Mouse (Mus musculus) MEL (cell line): ENCODE data around the gene Sdc3. TPM values are rescaled to one million over a fixed set of nuclear protein-coding genes. Genes with fewer than 3 reads are reported as not detected.

Source experiments
- DNase-seq: peaks from one replicate; pipeline ENCODE4 v3.0.0; 2011; ENCODE audit warnings: low read depth, low spot score
- H3K27ac ChIP-seq: 2 replicates; pipeline ENCODE4 v1.5.1; 2012; ENCODE audit warnings: low read depth, mild to moderate bottlenecking, control low read depth, low read length, moderate library complexity; ENCODE audit not compliant: control insufficient read depth
- H3K27me3 ChIP-seq, 2 experiments: fragments of 150-350 bp in 1 of 2; sonication (generic) in 1 of 2; 2 replicates each; pipeline ENCODE4 v1.6.1; 2012; ENCODE audit warnings: low read length in 2 of 2, mild to moderate bottlenecking in 2 of 2, improper control_type of control experiment in 1 of 2, moderate library complexity in 1 of 2; ENCODE audit not compliant: insufficient read depth in 2 of 2, control insufficient read depth in 1 of 2
- H3K36me3 ChIP-seq, 2 experiments: 2 replicates each; pipeline ENCODE4 v1.6.1; 2012 to 2014; ENCODE audit warnings: low read length in 2 of 2, improper control_type of control experiment in 1 of 2, inconsistent platforms in 1 of 2, mild to moderate bottlenecking in 1 of 2; ENCODE audit not compliant: insufficient read depth in 2 of 2, control insufficient read depth in 1 of 2
- H3K4me1 ChIP-seq, 2 experiments: fragments of 150-350 bp in 1 of 2; sonication (generic) in 1 of 2; 2 replicates each; pipeline ENCODE4 v1.6.1; 2012; ENCODE audit warnings: low read length in 2 of 2, improper control_type of control experiment in 1 of 2, mild to moderate bottlenecking in 1 of 2; ENCODE audit not compliant: insufficient read depth in 2 of 2, control insufficient read depth in 1 of 2
- H3K4me3 ChIP-seq, 2 experiments: fragments of 150-350 bp in 1 of 2; sonication (generic) in 1 of 2; 2 replicates each; pipeline ENCODE4 v1.5.1; 2012; ENCODE audit warnings: low read depth in 2 of 2, low read length in 2 of 2, mild to moderate bottlenecking in 2 of 2, moderate library complexity in 2 of 2, control low read depth in 1 of 2, improper control_type of control experiment in 1 of 2; ENCODE audit not compliant: control insufficient read depth in 1 of 2, insufficient read depth in 1 of 2
- H3K79me2 ChIP-seq: 2 replicates; pipeline ENCODE4 v1.6.1; 2012; ENCODE audit warnings: mild to moderate bottlenecking, low read length, moderate library complexity; ENCODE audit not compliant: control insufficient read depth, poor library complexity, insufficient read depth
- H3K9ac ChIP-seq: 2 replicates; pipeline ENCODE4 v1.6.1; 2012; ENCODE audit warnings: low read depth, mild to moderate bottlenecking, control low read depth, low read length, moderate library complexity; ENCODE audit not compliant: control insufficient read depth, poor library complexity, severe bottlenecking
- H3K9me3 ChIP-seq: fragments of 150-350 bp; sonication (generic); replicated peaks from 2 replicates; pipeline ENCODE4 v1.6.1; 2012; ENCODE audit warnings: mild to moderate bottlenecking, low read length, improper control_type of control experiment, moderate library complexity; ENCODE audit not compliant: insufficient read depth
- BHLHE40 ChIP-seq: IDR thresholded peaks from 2 replicates; pipeline ENCODE4 v1.6.1; 2012; ENCODE audit warnings: low read depth, mild to moderate bottlenecking, inconsistent platforms, low read length, improper control_type of control experiment, borderline replicate concordance
- CHD2 ChIP-seq: IDR thresholded peaks from 2 replicates; pipeline ENCODE4 v1.6.1; 2011; ENCODE audit warnings: low read length, improper control_type of control experiment
- CTCF ChIP-seq, 3 experiments: IDR thresholded peaks in 2 of 3; conservative IDR thresholded peaks in 1 of 3; 2 replicates each; pipeline ENCODE4 v1.5.1; 2011 to 2012; ENCODE audit warnings: low read length in 3 of 3, low read depth in 2 of 3, mild to moderate bottlenecking in 2 of 3, improper control_type of control experiment in 1 of 3, inconsistent platforms in 1 of 3, mixed read lengths in 1 of 3, moderate library complexity in 1 of 3; ENCODE audit not compliant: control insufficient read depth in 1 of 3, insufficient read depth in 1 of 3, poor library complexity in 1 of 3, severe bottlenecking in 1 of 3
- GABPA ChIP-seq: IDR thresholded peaks from 2 replicates; pipeline ENCODE4 v1.6.1; 2012; ENCODE audit warnings: low read depth, mild to moderate bottlenecking, inconsistent platforms, low read length, improper control_type of control experiment, moderate library complexity
- JUND ChIP-seq: IDR thresholded peaks from 2 replicates; pipeline ENCODE4 v1.6.1; 2011; ENCODE audit warnings: low read depth, mild to moderate bottlenecking, improper control_type of control experiment, low read length
- KAT2A ChIP-seq: conservative IDR thresholded peaks from 2 replicates; pipeline ENCODE4 v1.6.1; 2012; ENCODE audit warnings: low read depth, low read length, improper control_type of control experiment, inconsistent platforms
- MAFK ChIP-seq: IDR thresholded peaks from 2 replicates; pipeline ENCODE4 v1.6.1; 2011; ENCODE audit warnings: low read depth, mild to moderate bottlenecking, low read length, improper control_type of control experiment, borderline replicate concordance
- MXI1 ChIP-seq: IDR thresholded peaks from 2 replicates; pipeline ENCODE4 v1.6.1; 2011; ENCODE audit warnings: mild to moderate bottlenecking, low read depth, low read length, improper control_type of control experiment
- MYB ChIP-seq: IDR thresholded peaks from 2 replicates; pipeline ENCODE4 v1.6.1; 2011; ENCODE audit warnings: mild to moderate bottlenecking, low read depth, low read length, improper control_type of control experiment
- MYC ChIP-seq: IDR thresholded peaks from 2 replicates; pipeline ENCODE4 v1.6.1; 2011; ENCODE audit warnings: low read depth, mild to moderate bottlenecking, low read length, improper control_type of control experiment, moderate library complexity
- NELFE ChIP-seq: IDR thresholded peaks from 2 replicates; pipeline ENCODE4 v1.6.1; 2011; ENCODE audit warnings: low read depth, low read length, improper control_type of control experiment
- POLR2AphosphoS5 ChIP-seq: IDR thresholded peaks from 2 replicates; pipeline ENCODE4 v1.6.1; 2012; ENCODE audit warnings: low read depth, borderline replicate concordance, mild to moderate bottlenecking, inconsistent platforms, low read length, moderate library complexity, mixed read lengths
- RAD21 ChIP-seq: IDR thresholded peaks from 2 replicates; pipeline ENCODE4 v1.6.1; 2011; ENCODE audit warnings: mild to moderate bottlenecking, low read depth, low read length, improper control_type of control experiment
- RCOR1 ChIP-seq: IDR thresholded peaks from 2 replicates; pipeline ENCODE4 v1.6.1; 2012; ENCODE audit warnings: low read depth, mild to moderate bottlenecking, inconsistent platforms, low read length, improper control_type of control experiment
- SIN3A ChIP-seq: IDR thresholded peaks from 2 replicates; pipeline ENCODE4 v1.6.1; 2012; ENCODE audit warnings: low read length, improper control_type of control experiment, inconsistent platforms
- TAL1 ChIP-seq: IDR thresholded peaks from 2 replicates; pipeline ENCODE4 v1.6.1; 2012; ENCODE audit warnings: mild to moderate bottlenecking, inconsistent platforms, low read length, moderate library complexity, mixed read lengths
- TBP ChIP-seq: IDR thresholded peaks from 2 replicates; pipeline ENCODE4 v1.8.0; 2011; ENCODE audit warnings: low read depth, low read length, improper control_type of control experiment
- TCF12 ChIP-seq: IDR thresholded peaks from 2 replicates; pipeline ENCODE4 v1.6.1; 2014; ENCODE audit warnings: low read depth, mild to moderate bottlenecking, inconsistent platforms, low read length, improper control_type of control experiment, moderate library complexity
- ZMIZ1 ChIP-seq: IDR thresholded peaks from 2 replicates; pipeline ENCODE4 v1.6.1; 2012; ENCODE audit warnings: low read depth, mild to moderate bottlenecking, inconsistent platforms, low read length, improper control_type of control experiment, moderate library complexity
- ZNF384 ChIP-seq: IDR thresholded peaks from 2 replicates; pipeline ENCODE4 v1.6.1; 2012; ENCODE audit warnings: low read depth, mild to moderate bottlenecking, inconsistent platforms, low read length, improper control_type of control experiment
- polyA plus RNA-seq, 2 experiments: library from polyadenylated mRNA; stranded (reverse) in 1 of 2; unstranded in 1 of 2; fragments of >175 nt in 1 of 2; fragments of >200 nt in 1 of 2; gene quantifications; 2 replicates each; pipeline versions ENCODE4 v1.2.1 to v1.2.4; 2012; ENCODE audit warnings: low replicate concordance in 2 of 2, low read depth in 1 of 2; ENCODE audit not compliant: insufficient read length in 2 of 2, insufficient read depth in 1 of 2, missing spikeins in 1 of 2
- total RNA-seq: library from RNA; depleted of rRNA; stranded (reverse); fragments of 300-350 nt; gene quantifications from 2 replicates; pipeline ENCODE4 v1.2.3, GENCODE M21; 2012

The Sdc3 gene
- total and polyA plus RNA-seq, 3 experiments = 0.46 to 6.7 TPM; not detected in 1

- H3K79me2 ChIP-seq = no peaks in the 10 kb centered on the region
- no peak overlapping the region for H3K27ac ChIP-seq
- TF ChIP-seq SIN3A (no peak), GABPA (no peak), MYB (no peak), TAL1 (no peak), JUND (no peak)
- DNase-seq = no peak
- H3K4me3 ChIP-seq = no peak overlapping the region
- no peaks in the 10 kb centered on the region for H3K36me3 ChIP-seq
- H3K9ac ChIP-seq = no peak overlapping the region
- no peaks in the 10 kb centered on the region for H3K27me3 ChIP-seq
- no peaks in the 10 kb centered on the region for H3K4me1 ChIP-seq
- H3K9me3 ChIP-seq = no peaks in the 10 kb centered on the region
These were observed 6.8 kb downstream of the Sdc3 start for GRCm38 (mm10) chr4:130799118-130799517.

- Histone ChIP-seq H3K79me2 (no peaks in the 10 kb centered on the region), H3K9ac (no peak overlapping the region), H3K27ac (no peak overlapping the region), H3K36me3 (no peaks in the 10 kb centered on the region), H3K4me1 (no peaks in the 10 kb centered on the region), H3K27me3 (no peaks in the 10 kb centered on the region)
- DNase-seq = no peak
- TF ChIP-seq TBP = no peak
- TF ChIP-seq, all 39 proteins: peak for 0
- H3K9me3 ChIP-seq = no peaks in the 10 kb centered on the region
- H3K4me3 ChIP-seq = no peak overlapping the region
These were observed 7.2 kb downstream of the Sdc3 start for GRCm38 (mm10) chr4:130799582-130799981.

GRCm38 (mm10) chr4:130800147-130800546 lies 7.8 kb downstream of the Sdc3 start:
- Histone ChIP-seq H3K27ac (no peak overlapping the region), H3K36me3 (no peaks in the 10 kb centered on the region), H3K4me1 (no peaks in the 10 kb centered on the region), H3K9ac (no peak overlapping the region), H3K4me3 (no peak overlapping the region), H3K27me3 (no peaks in the 10 kb centered on the region), H3K79me2 (no peaks in the 10 kb centered on the region), H3K9me3 (no peaks in the 10 kb centered on the region)
- DNase-seq = no peak
- TF ChIP-seq SIN3A = no peak
- no peak for TF ChIP-seq BHLHE40
- TF ChIP-seq TAL1 = no peak
- TF ChIP-seq CTCF (IDR thresholded peaks at IDR 0.05 in 2 of 3, conservative IDR thresholded peaks at IDR 0.05 in 1 of 3; ENCODE audit: control insufficient read depth in 1 of 3, insufficient read depth in 1 of 3, low read depth in 2 of 3, low read length in 3 of 3, poor library complexity in 1 of 3, severe bottlenecking in 1 of 3) = no peak
- no peak for TF ChIP-seq POLR2AphosphoS5
- TF ChIP-seq MAFK = no peak
- no peak for TF ChIP-seq TCF12
- TF ChIP-seq CHD2 = no peak
- TF ChIP-seq ZMIZ1 = no peak
- no peak for TF ChIP-seq RAD21
- TF ChIP-seq KAT2A = no peak
- no peak for TF ChIP-seq RCOR1
- TF ChIP-seq MXI1 = no peak
- no peak for TF ChIP-seq NELFE
- TF ChIP-seq ZNF384 = no peak
- TF ChIP-seq MYC = no peak
